In genomic region chr6:67266159-67266657, GRCm38 (mm10) we compare ENCODE assay signal across 8 mouse cellular contexts. TPM values are rescaled to one million over a fixed set of nuclear protein-coding genes. Genes with fewer than 3 reads are reported as not detected.
A peak's percentile ranks its signal among the peaks of the same experiment; 100 is the strongest.
DNase-seq lines count a peak whose midpoint lies in the region; ATAC-seq and TF ChIP-seq lines count a peak whose summit lies in the region.

No protein-coding gene starts in this region.

- H3K4me3 ChIP-seq in heart, embryonic 10.5 days: peak overlapping the region; percentile 100
- peak overlapping the region; percentile 81 for H3K4me3 ChIP-seq in bone marrow macrophage, adult 2 months (ENCODE audit: insufficient read depth, low read length)
- peak overlapping the region; percentile 94 for H3K4me3 ChIP-seq in limb, embryonic 11.5 days (ENCODE audit: low read depth, low read length)
- peak overlapping the region; percentile 93 for H3K4me3 ChIP-seq in midbrain, embryonic 15.5 days

- WGBS in heart, embryonic 10.5 days: under 1% methylated on average over 23 of the region's 23 CpGs
- whole genome bisulfite sequencing in limb, embryonic 11.5 days: under 1% methylated on average over 23 of the region's 23 CpGs
- WGBS in midbrain, embryonic 15.5 days: under 1% methylated on average over 23 of the region's 23 CpGs

- TF ChIP-seq CTCF in bone marrow macrophage, adult 2 months (IDR thresholded peaks at IDR 0.05; ENCODE audit: low read depth, low read length): no peak

- no peak for TF ChIP-seq POLR2A in bone marrow macrophage, adult 2 months (IDR thresholded peaks at IDR 0.05; ENCODE audit: borderline replicate concordance, low read depth, low read length)

- peaks cover 2% of the 10 kb centered on the region; the same call in 1 of the 2 replicates for H3K36me3 ChIP-seq in heart, embryonic 10.5 days
- no peaks in the 10 kb centered on the region for H3K36me3 ChIP-seq in limb, embryonic 11.5 days (ENCODE audit: control insufficient read depth, insufficient read depth, low read length)
- H3K36me3 ChIP-seq in midbrain, embryonic 15.5 days (replicated peaks): no peaks in the 10 kb centered on the region

- peak overlapping the region; percentile 65 for H3K4me2 ChIP-seq in limb, embryonic 11.5 days (ENCODE audit: low read depth, severe bottlenecking)
- H3K4me2 ChIP-seq in midbrain, embryonic 15.5 days: peak overlapping the region; percentile 86

- no peaks in the 10 kb centered on the region for H3K27me3 ChIP-seq in heart, embryonic 10.5 days (ENCODE audit: insufficient read depth, poor library complexity, severe bottlenecking)
- no peaks in the 10 kb centered on the region for H3K27me3 ChIP-seq in limb, embryonic 11.5 days (ENCODE audit: control insufficient read depth, insufficient read depth, low read length)
- no peaks in the 10 kb centered on the region for H3K27me3 ChIP-seq in midbrain, embryonic 15.5 days (replicated peaks)

- peak overlapping the region; percentile 100 for H3K27ac ChIP-seq in heart, embryonic 10.5 days
- H3K27ac ChIP-seq in bone marrow macrophage, adult 2 months (ENCODE audit: insufficient read depth, low read depth, low read length): peak overlapping the region; percentile 64
- H3K27ac ChIP-seq in limb, embryonic 11.5 days (replicated peaks; ENCODE audit: low read depth, low read length): no peak overlapping the region
- peak overlapping the region; percentile 61 for H3K27ac ChIP-seq in midbrain, embryonic 15.5 days

- H3K9me3 ChIP-seq in heart, embryonic 10.5 days: no peaks in the 10 kb centered on the region
- no peaks in the 10 kb centered on the region for H3K9me3 ChIP-seq in limb, embryonic 11.5 days (ENCODE audit: control insufficient read depth, low read length)
- H3K9me3 ChIP-seq in midbrain, embryonic 15.5 days: no peaks in the 10 kb centered on the region

- DNase-seq in heart, embryonic 10.5 days (ENCODE audit: low spot score): no peak
- no peak for DNase-seq in heart, adult 9 months (ENCODE audit: low spot score in 2 of 2)
- peak; percentile 63 for DNase-seq in 3T3-L1 (ENCODE audit: low read depth, low spot score)
- no peak for DNase-seq in limb, embryonic 11.5 days (ENCODE audit: low spot score)
- no peak for DNase-seq in gastrocnemius, adult 8-10 months (ENCODE audit: low spot score in 2 of 2)

- ATAC-seq in frontal cortex, adult (ENCODE audit: low TSS enrichment): peak; percentile 66
- peak; percentile 76 for ATAC-seq in limb, embryonic 11.5 days (ENCODE audit: insufficient number of reproducible peaks, low FRiP score, low TSS enrichment, low read depth)
- peak; percentile 72; the same call in 1 of the 2 replicates for ATAC-seq in midbrain, embryonic 15.5 days (replicated peaks)

- H3K4me1 ChIP-seq in heart, embryonic 10.5 days: 0 out of 2 replicates have a peak, but pooled peaks cover 3% of the 10 kb centered on the region
- no peaks in the 10 kb centered on the region for H3K4me1 ChIP-seq in bone marrow macrophage, adult 2 months (ENCODE audit: control insufficient read depth, insufficient read depth, low read length)
- no peaks in the 10 kb centered on the region for H3K4me1 ChIP-seq in limb, embryonic 11.5 days (ENCODE audit: control insufficient read depth, insufficient read depth, low read length)
- peaks cover 22% of the 10 kb centered on the region for H3K4me1 ChIP-seq in midbrain, embryonic 15.5 days

- H3K9ac ChIP-seq in limb, embryonic 11.5 days (ENCODE audit: low read length): peak overlapping the region; percentile 97
- H3K9ac ChIP-seq in midbrain, embryonic 15.5 days: peak overlapping the region; percentile 52

RNA-seq across cellular contexts. Expression of gene Serbp1, which starts 28.2 kb away (rescaled TPM):
- polyA plus RNA-seq in heart, embryonic 10.5 days (2016; fragmentation: Nextera tagmentation; extraction: Ambion mirVana): 392 and 514 TPM in 2 replicates
- polyA plus RNA-seq in bone marrow macrophage, adult 2 months (2012; ENCODE audit: insufficient read depth, insufficient read length, missing spikeins): 378 and 404 TPM in 2 replicates
- 639 and 654 TPM in 2 replicates for polyA plus RNA-seq in limb, embryonic 11.5 days (2014; fragmentation: Nextera tagmentation; extraction: Ambion mirVana)
- 273 and 287 TPM in 2 replicates for polyA plus RNA-seq in midbrain, embryonic 15.5 days (2015; fragmentation: Nextera tagmentation; extraction: Ambion mirVana)
- total RNA-seq in gastrocnemius, adult 8-10 months (2022): 100 to 1,000 TPM; 174 to 282 (median 238) TPM
